Mouse (Mus musculus) frontal cortex, postnatal 14 days (tissue): ENCODE data around the gene Ostc.

Source experiments
- DNase-seq, 2 experiments: peaks; one replicate each; pipeline ENCODE4 v3.0.0; 2022; ENCODE audit warnings: low spot score in 2 of 2

The Ostc gene

DNA sequence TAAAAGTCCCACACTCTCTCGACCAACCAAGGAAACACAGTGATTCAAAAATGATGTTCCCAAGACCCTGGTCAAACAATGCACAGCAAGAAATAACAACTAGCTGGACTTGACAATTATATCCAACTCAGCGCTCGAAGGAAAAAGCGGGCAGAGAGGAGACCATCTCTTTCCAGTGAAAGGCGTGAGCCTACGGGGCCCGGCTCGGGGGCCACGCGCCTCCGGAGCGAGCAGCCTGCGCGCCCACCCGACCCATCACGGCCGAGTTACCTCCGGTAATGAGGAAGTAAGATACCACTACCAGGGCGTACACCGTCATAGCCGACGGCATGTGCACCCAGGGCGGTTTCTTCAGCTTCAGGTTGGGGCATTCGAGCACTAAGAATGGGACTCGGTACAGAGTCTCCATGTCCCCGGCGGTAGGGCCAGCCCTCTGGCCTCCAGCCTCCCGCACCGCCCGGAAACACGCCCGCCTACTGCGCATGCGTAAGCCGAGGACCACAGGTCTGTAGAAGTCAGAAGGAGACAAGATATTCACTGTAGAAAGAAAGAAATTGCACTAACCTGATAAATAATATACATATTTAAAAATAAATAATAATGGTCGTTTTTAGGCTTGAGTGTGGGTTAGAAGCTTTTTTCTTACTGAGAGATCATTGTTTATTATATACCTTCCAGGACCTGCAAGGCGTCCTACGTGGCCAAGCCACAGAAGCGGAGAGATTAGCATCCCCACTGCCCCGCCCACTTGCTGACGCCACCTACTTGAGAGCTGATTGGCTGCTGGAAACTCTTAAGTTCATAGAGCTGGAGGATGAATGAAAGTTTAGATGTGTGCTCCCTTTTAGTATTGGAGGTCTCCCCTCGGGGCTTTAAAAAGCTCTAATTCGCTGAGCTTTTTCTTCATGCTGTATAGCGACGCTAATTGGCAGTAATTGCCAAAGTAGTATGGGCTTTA lies at the start of gene Ostc:
Ostc (minus strand) TSS at position 478 of the 958 bp plus-strand sequence.
- peak; percentile 91 to 95 for DNase-seq

DNA sequence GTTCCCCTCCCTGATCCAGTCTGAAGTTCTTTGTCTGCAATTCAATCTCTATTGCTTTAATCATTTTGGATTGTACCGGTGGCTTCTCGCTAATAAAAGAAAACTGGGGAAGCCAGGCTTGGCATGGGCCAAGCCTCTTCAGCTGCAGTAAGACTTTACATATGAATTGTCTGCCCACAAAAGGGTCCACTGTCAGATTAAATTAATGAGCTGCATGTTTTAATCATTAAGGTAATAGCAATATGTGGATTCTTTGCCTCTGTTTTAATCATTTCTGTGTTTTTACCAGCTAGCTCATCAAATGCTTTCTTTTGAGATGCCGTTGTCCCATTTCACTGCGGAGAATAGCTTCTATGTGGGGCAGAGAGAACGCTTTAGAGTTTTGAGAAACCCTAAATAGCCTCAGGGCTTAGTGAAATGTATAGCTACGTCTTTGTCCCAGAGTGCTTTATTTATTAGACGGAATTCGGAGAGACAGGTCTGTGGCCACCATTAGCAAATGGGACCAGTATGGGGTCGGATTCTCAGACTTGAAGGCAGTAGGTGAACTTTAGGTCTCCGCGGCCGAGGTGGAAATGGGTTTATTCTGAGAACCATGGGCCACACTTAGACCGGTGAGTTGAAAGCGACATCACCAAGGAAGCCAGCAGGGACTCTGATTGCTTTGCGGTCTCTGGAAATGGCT lies 49.1 kb upstream of the Ostc start:
- no peak for DNase-seq

DNA sequence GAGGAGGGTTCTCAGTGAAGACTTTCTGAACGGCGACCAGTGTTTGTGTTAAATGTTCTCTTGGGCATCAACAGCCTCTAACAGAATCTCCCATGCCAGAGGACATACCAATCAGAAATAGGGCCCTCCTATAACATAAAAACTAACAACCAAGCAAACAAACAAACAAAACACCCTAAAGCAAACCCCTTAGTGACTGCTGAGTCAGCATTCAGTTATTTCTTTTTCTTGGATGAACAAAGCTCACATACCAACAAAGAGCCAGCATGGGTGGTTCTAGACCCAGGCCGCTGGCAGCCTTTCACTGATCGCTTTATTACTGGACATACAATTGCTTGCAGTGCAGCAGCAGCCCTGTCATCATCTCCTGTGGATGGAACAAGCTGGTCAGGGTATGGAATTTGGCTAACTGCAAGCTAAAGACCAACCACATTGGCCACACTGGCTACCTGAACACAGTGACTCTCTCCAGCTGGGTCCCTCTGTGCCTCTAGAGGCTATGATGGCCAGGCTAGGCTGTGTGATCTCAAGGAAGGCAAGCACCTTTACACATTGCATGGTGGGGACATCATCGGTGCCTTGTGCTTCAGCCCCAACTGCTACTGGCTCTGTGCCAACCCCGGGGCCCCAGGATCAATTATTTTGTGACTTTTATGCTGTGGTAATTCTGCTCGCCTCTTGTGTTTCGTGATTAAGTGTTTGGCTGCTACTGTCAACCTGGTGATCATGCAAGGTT lies 48.0 kb upstream of the Ostc start:
- no peak for DNase-seq

DNA sequence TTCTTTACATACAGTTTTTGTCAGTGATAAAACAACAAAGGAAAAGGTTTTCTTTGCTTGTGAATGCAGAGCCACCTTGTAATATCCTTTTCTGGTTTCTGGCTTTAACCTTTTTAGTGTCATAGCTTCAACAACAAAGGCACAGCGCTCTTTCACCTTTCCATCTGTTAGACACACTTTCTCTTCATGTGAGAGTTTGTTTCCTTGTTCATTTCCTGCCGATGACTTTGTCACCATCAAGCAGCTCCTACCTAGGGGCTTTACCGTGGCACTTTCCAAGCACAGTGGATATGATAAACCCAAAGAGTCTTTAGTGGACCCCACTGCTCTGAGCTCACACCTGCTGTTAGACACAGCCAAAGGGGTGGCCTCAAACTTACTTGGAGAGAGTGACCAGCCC lies 40.0 kb upstream of the Ostc start:
- DNase-seq, result no peak

DNA sequence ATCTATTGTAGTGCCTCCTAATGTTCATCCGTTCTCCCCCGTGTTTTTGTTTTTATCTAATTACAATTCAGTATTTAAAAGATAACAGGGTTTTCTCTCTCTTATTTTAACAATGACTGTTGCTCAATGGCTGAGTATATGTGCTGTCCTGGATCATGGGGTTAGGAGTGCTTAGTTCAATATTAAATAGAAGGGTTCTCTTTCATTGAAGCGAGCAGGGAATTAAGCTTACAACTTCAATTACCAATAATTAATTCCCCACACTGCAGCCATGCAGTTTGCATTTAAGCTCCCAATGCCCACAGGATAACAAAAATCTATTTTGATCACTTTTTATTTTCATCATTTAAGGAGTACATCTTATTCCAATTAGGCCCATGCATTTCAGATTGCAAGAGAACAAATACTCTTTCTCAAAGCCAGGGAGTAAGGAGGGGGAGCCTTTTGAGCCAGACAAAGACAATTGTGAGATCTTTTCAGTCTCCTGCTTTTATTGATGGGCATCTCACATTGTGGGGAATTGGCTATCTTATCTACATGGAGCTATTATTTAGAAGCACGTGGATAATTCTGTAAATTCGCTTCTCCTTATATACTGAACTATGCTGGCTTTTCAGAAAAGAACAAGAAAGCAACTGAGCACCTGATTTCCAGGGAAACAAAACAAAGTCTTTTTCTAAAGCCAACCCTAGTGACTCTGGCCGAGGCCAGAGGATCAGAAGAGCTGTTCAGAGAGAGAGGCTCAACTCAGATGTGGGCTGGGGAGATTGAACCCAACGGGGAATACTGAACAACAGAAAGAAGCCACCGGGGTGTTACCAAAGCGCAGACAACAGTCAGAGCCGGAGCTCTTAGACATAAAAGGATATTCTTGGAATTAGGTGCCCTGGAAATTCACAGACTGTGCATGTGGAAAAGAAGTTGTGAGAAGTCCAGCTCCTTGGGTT lies 37.7 kb upstream of the Ostc start:
- no peak for DNase-seq

DNA sequence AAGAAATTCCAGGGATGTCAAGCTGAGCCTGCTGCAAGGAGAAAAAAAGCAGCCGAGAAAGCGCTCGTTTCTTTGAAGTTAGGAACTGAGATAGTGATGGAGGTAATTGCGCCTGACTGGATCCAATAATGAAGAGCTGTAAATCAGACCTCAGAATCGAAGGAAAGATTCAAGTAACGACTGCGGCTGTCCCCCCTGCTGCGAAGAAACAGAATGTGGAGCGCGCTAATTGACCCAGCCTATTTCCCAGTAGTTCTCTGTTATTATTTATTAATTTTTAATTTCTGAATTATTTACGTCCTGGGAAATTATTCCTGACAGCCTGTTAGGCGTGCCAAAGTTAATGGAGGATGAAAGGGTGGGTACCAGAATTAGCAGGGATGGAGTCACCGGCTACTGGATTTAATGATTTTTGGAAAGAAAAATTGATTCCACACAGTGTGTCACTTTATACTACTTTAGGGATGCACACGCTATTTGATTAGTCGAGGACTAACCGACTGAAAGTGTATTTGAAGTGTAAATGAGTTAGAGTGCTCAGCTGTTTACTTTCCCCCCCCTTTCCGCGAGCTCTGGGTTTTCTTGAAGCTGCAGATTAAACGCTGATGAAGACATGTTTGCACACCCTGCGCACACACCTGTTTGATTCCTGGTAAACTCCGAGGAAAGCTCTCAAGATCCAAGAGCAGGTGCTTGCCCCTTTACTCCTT lies 28.6 kb upstream of the Ostc start:
- no peak for DNase-seq

DNA sequence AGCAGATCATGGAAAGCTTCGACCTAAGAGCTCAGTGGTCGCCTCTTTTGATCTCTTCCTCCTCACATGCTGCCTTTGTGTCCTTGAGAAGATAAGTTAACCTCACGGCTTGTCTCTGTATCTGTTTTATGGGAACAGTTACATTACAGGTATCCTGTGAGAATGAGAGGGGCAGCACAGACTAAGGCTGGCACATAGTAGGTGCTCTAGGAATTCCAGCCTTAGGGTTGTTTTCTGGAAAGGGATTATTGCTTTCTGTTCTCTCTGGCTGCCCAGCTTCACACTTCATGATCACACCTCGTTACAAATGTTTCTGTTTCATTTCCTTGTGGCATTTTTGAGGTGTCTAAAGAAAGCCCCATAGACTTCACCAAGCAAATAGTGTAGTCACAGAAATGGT lies 27.5 kb upstream of the Ostc start:
- no peak for DNase-seq

DNA sequence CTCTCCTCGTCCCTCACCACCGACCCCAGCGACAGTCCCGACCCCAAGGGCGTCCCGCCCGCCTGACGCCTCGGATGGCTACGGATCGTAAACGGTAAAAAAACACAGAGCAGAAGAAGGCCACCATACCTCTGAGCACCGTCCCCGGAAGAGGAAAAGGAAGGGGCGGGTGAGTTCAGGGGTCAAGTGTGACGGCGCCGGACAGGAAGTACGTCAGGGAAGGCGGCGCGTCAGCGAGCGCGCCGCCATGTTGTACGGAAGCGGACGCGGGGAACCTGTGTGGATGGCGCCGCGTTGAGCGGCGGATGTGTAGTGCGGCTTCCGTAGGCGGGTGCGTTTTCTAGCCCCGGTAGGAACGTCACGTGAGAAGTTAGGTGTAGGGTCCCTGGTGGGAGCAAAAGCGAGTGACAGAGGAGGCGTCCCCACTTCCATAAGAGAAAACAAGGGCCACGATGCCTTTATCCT lies 21.0 kb upstream of the Ostc start, which contains the start of gene Rpl34:
Rpl34 (minus strand) TSS at position 210 of the 465 bp plus-strand sequence.
- peak; percentile 93 to 94 for DNase-seq

DNA sequence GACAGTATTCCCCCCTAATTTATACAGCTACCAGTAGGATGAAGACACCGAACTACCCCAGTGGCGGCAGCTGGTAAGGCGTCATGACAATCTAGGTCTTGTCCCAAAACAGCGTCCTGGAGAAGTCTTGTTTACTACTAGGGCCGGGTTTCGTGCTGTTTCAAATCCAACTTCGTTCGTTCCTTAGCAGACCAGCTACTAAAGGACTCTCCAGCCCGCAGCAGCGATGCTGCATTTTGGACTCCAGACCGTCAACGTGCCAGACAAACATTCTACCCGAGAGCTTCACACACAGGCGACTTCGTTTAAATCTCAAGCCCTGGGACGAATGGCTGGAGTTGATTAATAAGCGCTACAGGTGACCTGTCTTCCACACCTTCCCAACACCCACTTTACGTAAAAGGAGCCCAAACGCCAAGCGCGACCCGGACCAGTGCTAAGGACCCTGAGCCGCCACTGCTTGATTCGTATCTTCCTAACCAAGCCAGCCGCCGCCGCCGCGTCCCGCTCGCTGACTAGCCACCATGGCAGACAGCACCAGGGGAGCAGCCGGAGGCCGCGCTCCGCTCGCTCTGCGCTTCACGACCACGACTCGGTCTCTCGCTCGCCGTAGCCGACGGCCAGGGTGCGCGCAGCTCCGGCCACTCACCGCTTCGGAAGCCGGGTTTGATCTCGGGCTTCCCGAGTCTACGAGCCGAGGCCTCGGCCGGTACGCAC lies 20.4 kb upstream of the Ostc start:
- DNase-seq, result peak; percentile 19 to 38

DNA sequence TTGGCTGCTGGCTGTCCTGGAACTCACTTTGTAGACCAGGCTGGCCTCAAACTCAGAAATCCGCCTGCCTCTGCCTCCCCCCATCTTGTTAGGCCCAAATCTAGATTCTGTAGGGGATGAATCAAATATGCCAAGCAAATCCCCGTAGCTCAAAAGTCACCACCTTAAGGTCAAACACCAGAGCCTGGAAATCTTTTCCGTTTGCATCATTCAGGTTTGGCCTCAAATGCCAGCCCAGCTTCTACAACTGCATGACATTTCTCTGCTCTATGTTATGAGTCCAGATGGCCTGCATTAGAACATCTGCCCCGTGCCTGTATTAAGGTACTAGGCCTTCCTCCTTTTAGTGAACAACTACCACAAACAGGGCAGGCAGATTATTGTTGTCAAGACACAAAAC lies 18.4 kb upstream of the Ostc start:
- DNase-seq, result no peak

DNA sequence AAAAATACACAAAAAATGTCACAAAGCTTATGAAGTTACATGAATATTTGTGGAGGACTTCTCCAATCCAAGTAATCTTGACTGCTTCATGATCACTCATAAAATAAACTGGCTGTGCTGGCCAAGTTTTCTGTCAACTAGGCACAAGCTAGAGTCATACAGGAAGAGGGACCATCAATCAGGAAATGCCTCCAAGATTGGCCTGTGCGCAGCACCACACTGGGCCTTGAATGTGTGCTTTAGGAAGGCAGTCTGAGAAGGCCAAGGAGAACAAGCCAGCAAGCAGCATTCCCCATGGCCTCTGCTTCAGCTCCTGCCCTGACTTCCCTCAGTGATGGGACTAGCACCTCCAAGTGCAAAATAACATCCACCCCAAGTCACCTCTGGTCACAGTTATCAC lies 17.8 kb upstream of the Ostc start:
- DNase-seq, result no peak

DNA sequence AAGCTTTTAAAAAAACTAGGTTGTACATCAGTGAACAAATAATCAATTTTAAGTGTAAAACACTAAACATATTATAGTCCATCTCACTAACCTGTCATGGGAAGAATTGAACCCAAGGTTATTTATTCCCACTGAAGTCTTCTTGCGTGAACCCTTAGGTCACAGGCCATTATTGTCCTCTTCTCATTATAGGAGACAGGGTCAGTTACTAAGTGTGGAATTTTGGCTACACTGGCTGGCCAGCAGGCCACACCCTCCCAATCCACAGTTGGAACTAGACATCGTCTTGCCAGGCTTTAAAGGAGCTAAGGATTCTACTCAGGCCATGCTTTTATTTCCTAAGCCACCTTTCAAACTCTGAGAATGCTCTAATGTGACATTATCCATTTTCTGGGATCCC lies 16.5 kb upstream of the Ostc start:
- no peak for DNase-seq

DNA sequence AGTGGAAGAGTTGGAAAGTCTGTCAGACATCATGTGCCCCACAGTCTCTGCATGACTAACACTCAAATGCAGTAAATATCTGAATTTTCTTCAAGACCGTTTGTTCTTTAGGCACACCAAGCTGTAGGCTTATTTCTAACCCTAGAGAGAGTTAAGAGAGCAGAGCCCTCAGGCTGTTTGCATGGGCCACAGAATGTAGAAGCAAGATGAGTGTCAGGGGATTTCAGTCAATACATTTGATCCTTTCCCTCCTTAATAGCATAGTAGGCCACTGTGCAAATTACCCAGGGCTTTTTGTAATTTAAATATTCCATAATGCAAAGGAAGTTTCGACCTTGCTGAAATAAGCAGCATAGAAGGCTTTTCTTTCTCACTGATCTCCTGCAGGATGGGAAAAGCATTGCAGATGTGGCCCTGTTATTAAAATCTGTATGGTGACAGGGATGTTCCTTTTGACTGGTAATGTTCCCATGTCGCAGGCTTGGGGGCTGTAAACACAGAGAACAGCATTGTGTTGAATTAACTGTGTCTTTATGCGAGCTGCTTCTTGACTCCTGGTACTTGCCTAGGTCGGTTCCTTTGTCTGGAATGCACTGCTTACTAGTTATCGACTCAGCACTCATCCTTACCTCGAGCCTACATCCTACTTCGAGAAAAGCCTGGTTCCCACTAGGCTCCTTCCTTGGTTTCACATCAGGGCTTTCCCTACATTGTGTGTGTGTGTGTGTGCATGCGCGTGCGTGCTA lies 13.7 kb upstream of the Ostc start:
- DNase-seq, result no peak

DNA sequence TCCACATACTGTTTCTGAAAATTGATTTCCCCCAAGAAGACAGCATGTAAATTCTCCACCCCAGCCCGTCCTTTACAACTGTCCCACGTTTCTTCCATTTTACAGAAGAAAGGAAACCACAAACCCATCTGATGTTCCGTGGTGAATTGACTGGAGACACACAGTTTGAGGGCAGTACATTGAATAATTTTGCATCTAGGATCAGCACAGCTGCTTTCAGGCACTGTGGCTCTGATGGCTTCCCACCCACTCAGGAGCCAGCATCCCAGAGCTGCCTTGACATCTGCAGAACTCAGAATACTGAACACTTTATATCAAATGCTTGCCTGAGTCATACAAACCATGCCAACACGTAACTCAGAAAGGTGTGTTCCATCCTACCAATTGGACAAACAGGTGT lies 11.0 kb upstream of the Ostc start:
- DNase-seq, result no peak

DNA sequence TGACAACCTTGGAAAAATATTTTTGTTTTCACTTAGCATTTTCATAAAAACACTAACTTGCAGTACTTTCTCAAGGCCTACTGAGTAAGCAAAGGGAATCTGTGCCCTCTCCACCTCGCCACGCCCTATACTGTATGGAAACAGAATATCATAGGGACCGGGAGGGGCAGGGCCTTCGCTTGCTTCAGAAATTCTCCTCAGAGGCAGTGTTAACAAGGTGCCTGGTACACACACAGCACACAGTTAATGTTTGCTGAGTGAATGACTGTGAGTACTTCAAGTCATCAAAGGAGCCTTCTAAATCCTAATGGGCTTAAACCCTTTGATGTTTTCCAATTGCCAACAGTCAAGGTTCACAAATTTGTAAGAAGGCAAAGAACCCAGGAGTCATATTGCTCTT lies 9.6 kb upstream of the Ostc start:
- DNase-seq, result no peak

DNA sequence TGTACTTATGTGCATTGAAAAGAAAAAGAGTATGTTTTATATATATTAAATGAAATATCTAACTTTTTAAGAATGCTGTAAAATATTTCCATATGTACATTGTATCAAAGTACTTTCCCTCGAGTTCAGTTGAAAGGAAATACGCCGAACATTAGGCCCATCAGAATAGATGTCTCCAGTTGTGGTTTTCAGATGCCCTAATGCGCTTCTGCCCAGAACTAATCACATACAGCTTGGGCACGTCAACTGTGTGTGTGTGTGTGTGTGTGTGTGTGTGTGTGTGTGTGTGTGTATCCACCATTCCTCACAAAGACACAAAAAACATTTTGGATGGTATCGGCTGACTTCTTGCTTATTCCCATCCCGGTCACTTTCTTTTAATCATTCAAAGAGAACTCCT lies 7.3 kb upstream of the Ostc start:
- DNase-seq, result no peak

DNA sequence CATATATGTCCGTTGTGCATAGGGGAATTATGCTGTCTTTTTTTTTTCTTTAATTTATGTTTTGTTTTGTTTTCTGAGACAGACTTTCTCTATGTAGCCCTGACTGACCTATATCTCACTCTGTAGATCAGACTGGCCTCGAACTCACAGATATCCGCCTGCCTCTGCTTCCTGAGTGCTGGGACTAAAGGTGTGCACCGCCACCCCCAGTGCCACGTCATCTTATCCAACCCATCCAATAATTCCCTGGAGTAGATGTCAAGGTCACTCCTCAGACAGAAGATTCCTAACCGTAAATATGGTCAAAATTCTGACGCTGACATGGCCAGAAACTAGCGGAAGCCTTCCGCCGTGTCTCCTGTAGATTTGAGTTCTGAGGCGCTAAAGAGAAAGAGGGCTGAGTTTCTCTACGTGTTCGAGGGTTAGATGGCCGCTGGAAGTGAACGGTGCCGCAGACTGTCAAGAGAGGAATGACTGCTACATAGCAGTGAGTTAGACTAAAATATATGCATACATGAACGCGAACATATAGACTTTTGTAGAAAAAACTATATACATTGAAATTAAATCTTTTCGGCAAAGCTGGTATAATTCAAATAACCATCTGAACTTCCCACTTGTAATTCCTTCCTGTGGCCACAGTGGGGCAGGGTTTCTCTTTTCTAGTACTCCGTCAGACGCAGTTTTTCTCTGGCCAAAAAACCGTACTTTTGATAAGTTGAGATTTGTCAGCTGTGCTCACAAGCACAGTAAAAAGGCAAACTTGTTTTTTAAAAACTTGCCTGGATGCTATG lies 5.7 kb upstream of the Ostc start:
- DNase-seq, result peak in 1 of 2 experiments; percentile 75

DNA sequence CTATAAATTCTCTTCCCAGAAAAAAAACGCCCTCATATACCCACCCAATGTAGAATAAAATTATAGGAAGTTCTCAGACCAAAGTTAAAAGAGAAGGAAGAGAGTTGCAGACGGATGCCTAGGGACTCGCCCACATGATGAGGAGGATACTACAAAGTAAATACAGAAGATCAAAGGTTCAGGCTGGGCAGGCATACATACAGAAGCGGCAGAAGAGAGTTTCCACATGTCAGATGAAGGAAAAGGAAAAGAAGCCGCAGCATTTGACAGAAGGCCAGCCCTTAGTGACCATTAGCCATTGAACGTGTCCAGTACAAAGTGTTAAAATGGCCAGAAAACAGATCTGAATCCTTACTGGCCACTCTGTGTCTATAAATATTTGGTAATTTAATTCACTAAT lies 3.6 kb upstream of the Ostc start:
- no peak for DNase-seq
